Mouse (Mus musculus): ENCODE results near the gene Gm5798. TPM values are rescaled to one million over a fixed set of nuclear protein-coding genes. Genes with fewer than 3 reads are reported as not detected.
"Not testable (repeated sequence)": the region's sequence is repeated elsewhere in the genome, so short reads cannot be mapped to it uniquely, and the experiment has no call there.

Gm5798 gene
- polyA plus RNA-seq (2012; rRNA removed) = not detected in 2 replicates

DNA sequence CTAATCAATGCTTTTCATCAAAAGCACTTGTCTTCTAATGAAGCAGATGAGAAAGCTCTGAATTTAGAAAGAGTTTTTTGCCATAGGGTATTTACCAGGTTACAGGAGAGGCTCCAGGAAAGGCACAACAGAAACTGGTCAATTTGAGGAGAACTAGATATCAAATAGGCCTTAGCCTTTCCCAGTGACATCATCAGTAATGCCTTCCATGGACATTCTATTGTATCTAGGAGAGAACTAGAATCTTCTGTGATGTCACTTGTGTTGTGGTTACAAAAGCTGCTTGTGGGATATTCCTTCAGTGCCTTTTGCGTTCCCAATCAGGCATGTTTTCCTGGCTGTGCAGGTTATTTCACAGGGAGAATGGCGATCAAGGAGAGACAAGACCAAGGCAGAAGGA lies at the start of gene Gm5798:
Gm5798 (plus strand) TSS at position 301 of the 400 bp plus-strand sequence.
- not testable (repeated sequence) for H3K4me3 ChIP-seq (replicated peaks; ENCODE audit: extremely low read depth, low read depth, low read length); H3K4me1 ChIP-seq (ENCODE audit: control insufficient read depth, insufficient read depth, low read length); DNase-seq
- WGBS = 55% methylated on average over 2 of the region's 2 CpGs

DNA sequence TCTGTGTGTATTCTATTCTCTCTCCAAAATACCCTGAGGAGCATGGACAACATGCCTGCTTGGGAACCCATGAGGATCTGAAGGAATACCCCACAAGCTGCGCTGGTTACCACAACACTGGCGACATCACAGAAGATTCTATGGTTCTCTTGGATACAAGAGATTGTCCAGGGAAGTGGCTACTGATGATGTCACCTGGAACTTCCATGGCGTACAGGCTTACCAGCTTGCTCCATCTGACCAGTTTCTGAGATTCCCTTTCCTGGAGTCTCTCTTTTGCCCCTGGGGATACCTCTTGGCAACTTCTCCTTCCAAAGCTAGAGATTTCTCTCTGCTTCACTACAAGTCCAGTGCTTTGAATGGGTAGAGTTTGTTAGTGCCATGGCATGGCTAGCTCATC lies 37.9 kb downstream of the Gm5798 start, which contains the start of gene Gm7945:
Gm7945 (minus strand) TSS at position 101 of the 400 bp plus-strand sequence.
- DNase-seq; H3K4me1 ChIP-seq (ENCODE audit: control insufficient read depth, insufficient read depth, low read length); H3K4me3 ChIP-seq (replicated peaks; ENCODE audit: extremely low read depth, low read depth, low read length): not testable (repeated sequence)
- WGBS = no CpG with 5 or more reads among the region's 3 CpGs

Other genes with a start within 250 kb of the Gm5798 start
- gene Mat1a, start 243.6 kb upstream of the Gm5798 start, polyA plus RNA-seq (2012; rRNA removed) = 3.5 and 6.0 TPM in 2 replicates
- 1,111 and 1,268 TPM in 2 replicates for gene Sftpa1, start 216.8 kb upstream of the Gm5798 start, polyA plus RNA-seq (2012; rRNA removed)
- gene Mbl1, start 197.2 kb upstream of the Gm5798 start, polyA plus RNA-seq (2012; rRNA removed) = 0.66 and 0.67 TPM in 2 replicates
- gene Sftpd, start 163.5 kb upstream of the Gm5798 start, polyA plus RNA-seq (2012; rRNA removed) = 235 and 279 TPM in 2 replicates
- gene Gm2832, start 69.8 kb upstream of the Gm5798 start, polyA plus RNA-seq (2012; rRNA removed) = not detected in 2 replicates
- gene Gm7945, start 37.8 kb downstream of the Gm5798 start, polyA plus RNA-seq (2012; rRNA removed) = not detected in 2 replicates
- not detected in 2 replicates for gene Gm6482, start 59.7 kb downstream of the Gm5798 start, polyA plus RNA-seq (2012; rRNA removed)
- gene Gm7954, start 104.9 kb downstream of the Gm5798 start, polyA plus RNA-seq (2012; rRNA removed) = not detected in 2 replicates
- not detected in 2 replicates for gene Gm3486, start 140.9 kb downstream of the Gm5798 start, polyA plus RNA-seq (2012; rRNA removed)
- not detected in 2 replicates for gene Gm7970, start 207.0 kb downstream of the Gm5798 start, polyA plus RNA-seq (2012; rRNA removed)
- gene 1700049E17Rik2, start 224.6 kb downstream of the Gm5798 start, polyA plus RNA-seq (2012; rRNA removed) = not detected in 2 replicates